Mouse (Mus musculus) myocyte (in vitro differentiated cells): ENCODE measurements around the gene Sdccag8. TPM values are rescaled to one million over a fixed set of nuclear protein-coding genes. Genes with fewer than 3 reads are reported as not detected.

ENCODE experiments used
- H3K27me3 ChIP-seq: one replicate; pipeline ENCODE4 v1.6.1; 2011; ENCODE audit not compliant: control insufficient read depth, insufficient read depth, insufficient read length
- H3K36me3 ChIP-seq: one replicate; pipeline ENCODE4 v1.6.1; 2011; ENCODE audit not compliant: control insufficient read depth, insufficient read depth
- H3K4me2 ChIP-seq: one replicate; pipeline ENCODE4 v1.6.1; 2011; ENCODE audit warnings: low read depth, control low read depth
- H3K4me3 ChIP-seq: one replicate; pipeline ENCODE4 v1.5.1; 2011; ENCODE audit warnings: mild to moderate bottlenecking, control low read depth, moderate library complexity
- H3K79me2 ChIP-seq: one replicate; pipeline ENCODE4 v1.6.1; 2011; ENCODE audit not compliant: control insufficient read depth, insufficient read depth
- H3ac ChIP-seq: one replicate; pipeline ENCODE4 v1.6.1; 2011; ENCODE audit not compliant: control insufficient read depth, insufficient read length
- CEBPB ChIP-seq: IDR thresholded peaks from 2 replicates; pipeline ENCODE4 v1.6.1; 2011; ENCODE audit warnings: mild to moderate bottlenecking, moderate library complexity; ENCODE audit not compliant: poor library complexity, insufficient read depth, severe bottlenecking
- E2F4 ChIP-seq: IDR thresholded peaks from one replicate; pipeline ENCODE4 v1.6.1; 2011; ENCODE audit warnings: mild to moderate bottlenecking, control low read depth, moderate library complexity; ENCODE audit not compliant: insufficient read depth
- MAX ChIP-seq: IDR thresholded peaks from one replicate; pipeline ENCODE4 v1.6.1; 2011; ENCODE audit warnings: low read depth, mild to moderate bottlenecking, control low read depth
- MYOD1 ChIP-seq, 3 experiments: IDR thresholded peaks; one replicate each; pipeline ENCODE4 v1.6.1; 2011; ENCODE audit warnings: control low read depth in 2 of 3, low read depth in 2 of 3, mild to moderate bottlenecking in 2 of 3, moderate library complexity in 1 of 3; ENCODE audit not compliant: insufficient read length in 2 of 3, control insufficient read depth in 1 of 3
- MYOG ChIP-seq, 3 experiments: IDR thresholded peaks; one replicate each; pipeline ENCODE4 v1.6.1; 2011; ENCODE audit warnings: control low read depth in 2 of 3, low read depth in 2 of 3, mild to moderate bottlenecking in 2 of 3; ENCODE audit not compliant: insufficient read length in 2 of 3, control insufficient read depth in 1 of 3, insufficient read depth in 1 of 3
- POLR2A ChIP-seq: IDR thresholded peaks from one replicate; pipeline ENCODE4 v1.6.1; 2011; ENCODE audit warnings: low read depth, mild to moderate bottlenecking, control low read depth, moderate library complexity; ENCODE audit not compliant: insufficient read length
- POLR2AphosphoS2 ChIP-seq: IDR thresholded peaks from one replicate; pipeline ENCODE4 v1.6.1; 2011; ENCODE audit warnings: low read depth, control low read depth; ENCODE audit not compliant: insufficient read length
- REST ChIP-seq: IDR thresholded peaks from one replicate; pipeline ENCODE4 v1.6.1; 2011; ENCODE audit warnings: mild to moderate bottlenecking, control low read depth, moderate library complexity; ENCODE audit not compliant: insufficient read depth, insufficient read length
- SRF ChIP-seq: IDR thresholded peaks from one replicate; pipeline ENCODE4 v1.6.1; 2011; ENCODE audit warnings: low read depth; ENCODE audit not compliant: control insufficient read depth, insufficient read length
- TCF12 ChIP-seq: IDR thresholded peaks from one replicate; pipeline ENCODE4 v1.6.1; 2011; ENCODE audit warnings: mild to moderate bottlenecking, control low read depth; ENCODE audit not compliant: poor library complexity, insufficient read depth, severe bottlenecking
- TCF3 ChIP-seq: IDR thresholded peaks from one replicate; pipeline ENCODE4 v1.6.1; 2011; ENCODE audit warnings: low read depth, control low read depth; ENCODE audit not compliant: insufficient read length
- USF1 ChIP-seq: IDR thresholded peaks from one replicate; pipeline ENCODE4 v1.6.1; 2011; ENCODE audit warnings: low read depth, mild to moderate bottlenecking, control low read depth, moderate library complexity
- polyA plus RNA-seq: library from polyadenylated mRNA; unstranded; fragments of >200 nt; fragmentation: generic; extraction: Trizol; gene quantifications from one replicate; pipeline ENCODE4 v1.2.1, GENCODE M21; 2012; ENCODE audit warnings: missing spikeins

The Sdccag8 gene
- polyA plus RNA-seq, 1 experiment, result 8.4 TPM

DNA sequence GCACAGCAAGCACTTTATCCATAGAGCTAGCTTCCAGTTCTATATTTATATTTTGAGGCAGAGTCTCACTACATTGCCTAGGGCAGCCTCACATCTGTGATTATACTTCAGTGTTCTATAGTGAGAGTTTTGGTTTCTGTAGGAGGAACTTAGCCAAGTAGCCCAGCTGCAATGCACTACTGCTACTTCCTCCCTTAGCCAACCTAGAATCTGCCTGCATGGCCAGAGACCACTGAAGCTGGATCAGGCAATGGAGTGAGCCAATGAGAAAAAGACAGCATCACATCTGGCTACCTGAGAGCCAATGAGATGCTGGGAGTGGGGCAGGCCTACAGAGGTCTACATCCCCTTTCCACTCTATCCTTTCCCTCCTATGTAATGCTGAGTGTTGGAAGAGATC, 251.3 kb downstream of the Sdccag8 start:
- H3K4me2 ChIP-seq, result no peak overlapping the region
- no peaks in the 10 kb centered on the region for H3K79me2 ChIP-seq
- no peaks in the 10 kb centered on the region for H3K27me3 ChIP-seq
- no peak overlapping the region for H3ac ChIP-seq
- peaks cover 5% of the 10 kb centered on the region for H3K36me3 ChIP-seq
- TF ChIP-seq USF1 (no peak), POLR2A (no peak), MYOD1 (IDR thresholded peaks at IDR 0.05; ENCODE audit: control insufficient read depth in 1 of 3, insufficient read length in 2 of 3, low read depth in 2 of 3) (no peak), E2F4 (no peak), CEBPB (no peak), POLR2AphosphoS2 (no peak), TCF12 (no peak), MAX (no peak), SRF (no peak), TCF3 (no peak), MYOG (IDR thresholded peaks at IDR 0.05; ENCODE audit: control insufficient read depth in 1 of 3, insufficient read depth in 1 of 3, insufficient read length in 2 of 3, low read depth in 2 of 3) (no peak)
- H3K4me3 ChIP-seq, result no peak overlapping the region

DNA sequence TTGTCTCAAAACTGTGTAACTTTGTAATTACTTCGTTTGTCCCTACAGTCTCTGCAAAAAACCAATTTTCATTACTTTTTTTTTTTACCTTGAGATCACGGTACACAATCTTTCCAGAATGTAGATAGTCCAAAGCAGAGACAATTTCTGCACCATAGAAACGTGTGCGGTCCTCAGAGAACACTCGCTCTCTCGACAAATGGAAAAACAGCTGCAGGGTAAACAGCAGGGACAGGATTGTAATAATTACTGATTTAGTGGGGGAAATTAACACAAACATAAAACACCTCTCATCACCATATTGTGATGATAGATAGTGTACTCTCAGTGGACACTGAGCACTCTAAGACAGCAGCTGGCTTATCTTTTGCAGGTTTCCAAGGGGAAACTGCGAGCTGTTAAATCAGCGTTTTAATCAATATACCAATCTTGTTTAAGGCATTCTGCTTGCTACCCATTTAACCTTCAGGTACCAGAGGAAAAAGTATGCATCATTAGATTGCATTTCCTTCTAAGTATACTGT, 252.7 kb downstream of the Sdccag8 start:
- Histone ChIP-seq H3K4me3 (no peak overlapping the region), H3K79me2 (no peaks in the 10 kb centered on the region), H3K4me2 (no peak overlapping the region), H3K36me3 (peaks cover 3% of the 10 kb centered on the region), H3ac (no peak overlapping the region), H3K27me3 (no peaks in the 10 kb centered on the region)
- no peak for TF ChIP-seq CEBPB
- no peak for TF ChIP-seq E2F4
- TF ChIP-seq SRF, result no peak
- no peak for TF ChIP-seq MAX
- no peak for TF ChIP-seq POLR2AphosphoS2
- no peak for TF ChIP-seq MYOD1 (IDR thresholded peaks at IDR 0.05; ENCODE audit: control insufficient read depth in 1 of 3, insufficient read length in 2 of 3, low read depth in 2 of 3)
- TF ChIP-seq POLR2A, result no peak
- no peak for TF ChIP-seq MYOG (IDR thresholded peaks at IDR 0.05; ENCODE audit: control insufficient read depth in 1 of 3, insufficient read depth in 1 of 3, insufficient read length in 2 of 3, low read depth in 2 of 3)
- no peak for TF ChIP-seq TCF12
- no peak for TF ChIP-seq USF1
- TF ChIP-seq REST, result no peak
- no peak for TF ChIP-seq TCF3

DNA sequence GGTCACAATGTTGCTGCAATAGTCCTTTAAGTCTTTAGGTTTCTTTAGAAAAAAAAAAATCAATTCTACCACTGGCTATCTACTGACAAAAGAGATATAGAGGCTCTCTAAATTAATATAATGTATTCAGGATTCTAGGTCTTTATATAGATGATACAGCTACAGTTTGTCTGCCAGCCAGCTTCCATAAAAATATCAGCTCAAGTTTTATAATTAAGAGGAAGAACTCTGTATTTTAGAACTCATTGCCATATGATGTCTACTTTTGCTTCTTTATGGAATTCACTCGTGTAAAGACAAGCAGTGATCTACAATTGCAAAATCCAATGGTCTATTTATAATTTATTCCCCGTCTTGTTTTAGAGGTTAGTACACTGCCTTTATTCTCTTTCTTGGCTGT, 254.7 kb downstream of the Sdccag8 start:
- no peak for TF ChIP-seq MAX
- TF ChIP-seq MYOD1 (IDR thresholded peaks at IDR 0.05; ENCODE audit: control insufficient read depth in 1 of 3, insufficient read length in 2 of 3, low read depth in 2 of 3), result no peak
- TF ChIP-seq TCF3, result no peak
- H3K27me3 ChIP-seq, result no peaks in the 10 kb centered on the region
- H3ac ChIP-seq, result no peak overlapping the region
- no peak overlapping the region for H3K4me3 ChIP-seq
- no peaks in the 10 kb centered on the region for H3K79me2 ChIP-seq
- H3K4me2 ChIP-seq, result no peak overlapping the region
- H3K36me3 ChIP-seq, result no peaks in the 10 kb centered on the region

Other genes with a start within 250 kb of the Sdccag8 start
- 15.4 TPM for gene Cep170, start 593 bp upstream of the Sdccag8 start, polyA plus RNA-seq